Mouse (Mus musculus) C2C12 (cell line): ENCODE measurements around the gene Rhebl1.

Experiments used
- CTCF ChIP-seq: IDR thresholded peaks from one replicate; pipeline ENCODE4 v1.5.1; 2011; ENCODE audit not compliant: control insufficient read depth, insufficient read depth, insufficient read length
- MAX ChIP-seq: IDR thresholded peaks from one replicate; pipeline ENCODE4 v1.6.1; 2011; ENCODE audit warnings: mild to moderate bottlenecking, control low read depth
- MYOD1 ChIP-seq: IDR thresholded peaks from one replicate; pipeline ENCODE4 v1.6.1; 2011; ENCODE audit warnings: low read depth; ENCODE audit not compliant: control insufficient read depth, insufficient read length
- MYOG ChIP-seq: IDR thresholded peaks from one replicate; pipeline ENCODE4 v1.6.1; 2011; ENCODE audit not compliant: control insufficient read depth, insufficient read length; ENCODE audit errors: extremely low read depth
- USF1 ChIP-seq: IDR thresholded peaks from one replicate; pipeline ENCODE4 v1.6.1; 2011; ENCODE audit warnings: low read depth, mild to moderate bottlenecking, control low read depth, moderate library complexity

DNA sequence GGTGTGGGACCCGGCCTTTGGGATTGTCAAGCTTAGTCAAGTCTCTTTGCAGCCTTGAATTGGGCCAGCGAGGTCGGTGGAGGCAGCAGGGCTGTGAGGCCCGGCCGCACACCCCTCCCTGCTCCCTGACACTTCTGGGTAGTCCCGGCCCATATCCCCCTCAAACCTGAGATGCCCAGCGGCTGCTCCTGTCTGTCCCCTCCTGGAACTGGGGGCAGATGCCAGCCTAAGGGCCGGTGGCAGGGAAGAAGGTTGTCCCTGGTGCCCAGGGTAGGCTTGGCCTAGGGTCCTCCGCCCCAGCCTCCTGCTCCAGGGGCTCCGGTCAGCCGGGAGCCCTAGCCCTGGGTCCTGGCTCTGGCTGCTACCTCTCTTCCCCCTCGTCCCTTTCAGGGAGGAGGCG is 60.3 kb downstream of the Rhebl1 start:
- TF ChIP-seq MAX (no peak), CTCF (no peak), USF1 (no peak), MYOG (no peak), MYOD1 (no peak)
